Mouse (Mus musculus) B cell, adult 67 days (primary cell): ENCODE data around the gene Mark2. TPM values are rescaled to one million over a fixed set of nuclear protein-coding genes. Genes with fewer than 3 reads are reported as not detected.

Experiments used
- total RNA-seq, 2 experiments: library from RNA; stranded (reverse); gene quantifications; 4 replicates each; pipeline ENCODE4 v1.2.4; 2023

Mark2 gene
- 100 to 1,000 TPM; 200 to 241 TPM for total RNA-seq

GRCm38 (mm10) chr19:7341512-7342397, at the start of gene Mark2:
Mark2 (minus strand) TSS chr19:7341860.

GRCm38 (mm10) chr19:7382903-7383865, 41.5 kb upstream of the Mark2 start, which contains the start of gene Spindoc:
Spindoc (minus strand) TSS chr19:7382994.

GRCm38 (mm10) chr19:7267091-7267741, 74.4 kb downstream of the Mark2 start, which contains the start of gene Rcor2:
Rcor2 (plus strand) TSS chr19:7267325.

GRCm38 (mm10) chr19:7240782-7241690, 100.6 kb downstream of the Mark2 start, which contains the start of gene Naa40:
Naa40 (minus strand) TSS chr19:7241183.

Other genes starting within 250 kb of the Mark2 start
- gene Flrt1, start 236.1 kb downstream of the Mark2 start, total RNA-seq: under 1 TPM in 1 of 2 experiments, not detected in 1; 0.09 TPM
- 100 to 1,000 TPM; 129 to 137 TPM for gene Otub1, start 135.5 kb downstream of the Mark2 start, total RNA-seq
- gene Cox8a, start 124.2 kb downstream of the Mark2 start, total RNA-seq: 100 to 1,000 TPM; 301 to 322 TPM
- 10 to 100 TPM; 53.8 to 54.6 TPM for gene Naa40, start 100.7 kb downstream of the Mark2 start, total RNA-seq
- 1 to 10 TPM; 2.3 to 2.8 TPM for gene Rcor2, start 74.5 kb downstream of the Mark2 start, total RNA-seq
- gene Spindoc, start 41.1 kb upstream of the Mark2 start, total RNA-seq: 10 to 100 TPM; 23.6 to 32.4 TPM
- 1 to 10 TPM; 7.4 to 9.5 TPM for gene 2700081O15Rik, start 75.8 kb upstream of the Mark2 start, total RNA-seq
- 10 to 100 TPM; 57.4 to 63.0 TPM for gene Rtn3, start 141.4 kb upstream of the Mark2 start, total RNA-seq
- gene Atl3, start 152.2 kb upstream of the Mark2 start, total RNA-seq: 10 to 100 TPM; 55.9 to 56.4 TPM
- gene Pla2g16, start 215.6 kb upstream of the Mark2 start, total RNA-seq: 10 to 100 TPM; 12.5 to 12.9 TPM